Mouse (Mus musculus) CD4-positive, CD25-positive, alpha-beta regulatory T cell, adult 2 months (primary cell): ENCODE measurements around the gene Fcrl5.
A peak's percentile ranks its signal among the peaks of the same experiment; 100 is the strongest.

Experiments
- DNase-seq: peaks from one replicate; pipeline ENCODE4 v3.0.0-alpha.2; 2012; ENCODE audit warnings: low read depth, low spot score

Gene Fcrl5

DNA sequence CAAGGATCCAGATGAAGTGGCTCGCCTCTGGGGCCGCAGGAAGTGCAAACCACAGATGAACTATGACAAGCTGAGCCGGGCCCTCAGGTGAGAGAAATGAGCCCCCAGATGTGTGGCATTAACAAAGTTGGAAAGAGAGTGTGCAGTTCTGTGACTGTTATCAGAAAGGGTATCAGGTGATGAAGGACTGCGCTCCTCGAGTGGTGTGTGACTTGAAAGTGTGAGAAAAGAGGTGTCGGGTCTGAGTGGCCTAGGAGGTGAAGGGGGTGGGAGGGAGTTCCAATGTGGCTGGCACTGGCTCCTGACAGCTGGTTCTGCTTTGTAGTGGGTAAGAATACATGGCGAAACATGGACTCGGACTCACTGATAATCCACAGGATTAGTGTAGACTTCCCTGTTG lies 92.4 kb downstream of the Fcrl5 start:
- peak; percentile 45 for DNase-seq

DNA sequence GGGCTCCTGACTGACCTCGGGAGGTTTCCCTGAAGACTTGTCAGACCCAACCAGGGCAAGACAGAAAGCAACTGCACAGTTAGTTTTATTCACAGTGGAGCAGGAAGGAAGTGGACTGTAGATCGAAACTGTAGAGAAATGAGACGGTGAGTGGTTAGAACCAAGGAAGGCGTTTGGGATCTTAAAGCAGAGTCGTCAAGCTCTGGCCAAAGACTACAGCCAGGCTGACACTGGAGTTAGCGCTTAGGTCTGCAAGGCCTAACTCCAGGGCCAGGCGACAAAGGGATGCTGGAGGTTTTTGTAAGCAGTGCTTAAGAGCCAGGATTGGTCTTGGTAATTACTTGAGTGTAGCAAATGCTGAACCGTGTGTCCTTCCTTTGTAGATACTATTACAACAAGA lies 93.3 kb downstream of the Fcrl5 start:
- DNase-seq, result peak; percentile 48

DNA sequence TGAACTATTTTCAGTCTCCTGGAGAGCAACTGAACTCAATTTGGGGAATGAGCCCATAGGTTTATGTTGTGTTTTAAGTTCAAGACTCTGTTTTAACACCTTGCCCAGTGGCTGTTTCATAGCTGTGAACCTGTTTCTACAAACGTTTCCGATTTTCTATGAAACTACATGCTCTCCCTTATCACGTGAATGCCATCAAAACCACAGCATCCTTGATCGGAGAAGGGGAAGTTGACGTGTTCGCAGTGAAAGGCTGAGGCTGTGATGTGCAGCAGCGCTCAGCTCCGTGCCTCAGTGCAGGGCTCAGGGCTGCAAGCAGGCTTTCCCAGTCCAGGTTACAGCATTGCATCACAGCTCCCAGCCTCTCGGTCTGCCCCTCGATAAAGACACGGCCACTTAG lies 94.0 kb downstream of the Fcrl5 start:
- DNase-seq, result peak; percentile 92

DNA sequence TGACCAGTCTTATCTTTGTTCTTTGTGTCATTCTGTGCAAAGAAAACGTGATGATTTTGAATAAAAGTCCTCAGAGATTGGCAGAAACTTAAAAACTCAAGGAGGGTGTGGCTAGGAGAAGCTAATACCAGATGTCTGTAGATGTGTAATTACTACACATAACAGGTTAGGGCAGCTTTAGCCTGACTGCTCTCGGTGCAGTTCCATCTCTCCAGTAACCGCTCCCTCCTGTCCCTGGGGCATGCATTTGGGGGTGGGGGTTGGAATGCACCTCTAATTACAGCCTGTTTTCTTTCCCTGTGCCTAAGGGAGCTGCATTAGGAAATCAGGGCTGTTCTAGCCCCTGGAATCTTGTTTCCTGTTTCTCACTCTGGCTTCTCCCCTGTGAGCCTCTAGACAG lies 94.7 kb downstream of the Fcrl5 start:
- DNase-seq, result no peak

DNA sequence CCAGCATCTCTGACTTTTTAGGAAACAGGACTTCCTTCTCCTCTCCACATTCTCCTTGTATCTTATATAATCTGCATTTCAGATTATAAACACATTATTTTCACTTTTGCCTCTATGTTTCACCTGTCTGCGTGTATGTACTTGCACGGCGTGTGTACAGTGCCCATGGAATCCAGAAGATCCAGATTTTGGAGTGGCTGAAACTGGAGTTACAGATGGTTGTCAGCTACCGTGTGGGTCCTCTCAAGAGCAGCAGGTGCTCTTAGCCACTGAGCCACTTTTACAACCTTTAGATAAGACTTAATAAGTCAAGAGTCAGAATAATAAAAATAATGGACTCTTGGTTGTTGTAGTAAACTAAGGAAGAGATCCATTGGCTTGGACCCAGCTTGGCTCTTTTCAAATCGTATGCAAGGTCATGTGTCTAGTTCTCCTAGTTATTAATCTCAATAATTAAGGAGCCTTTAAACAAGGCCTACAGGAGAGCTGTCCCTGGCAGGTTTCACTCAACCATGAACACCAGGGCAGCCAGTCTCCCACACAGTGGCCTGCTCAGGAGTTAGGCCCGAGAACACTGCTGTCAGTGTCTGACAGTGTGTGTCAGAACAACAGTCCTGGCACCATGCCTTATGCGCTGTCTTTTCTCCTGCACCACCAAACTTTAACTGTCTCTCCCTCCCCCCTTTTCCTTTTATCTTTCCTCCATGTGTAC lies 98.2 kb downstream of the Fcrl5 start:
- no peak for DNase-seq

DNA sequence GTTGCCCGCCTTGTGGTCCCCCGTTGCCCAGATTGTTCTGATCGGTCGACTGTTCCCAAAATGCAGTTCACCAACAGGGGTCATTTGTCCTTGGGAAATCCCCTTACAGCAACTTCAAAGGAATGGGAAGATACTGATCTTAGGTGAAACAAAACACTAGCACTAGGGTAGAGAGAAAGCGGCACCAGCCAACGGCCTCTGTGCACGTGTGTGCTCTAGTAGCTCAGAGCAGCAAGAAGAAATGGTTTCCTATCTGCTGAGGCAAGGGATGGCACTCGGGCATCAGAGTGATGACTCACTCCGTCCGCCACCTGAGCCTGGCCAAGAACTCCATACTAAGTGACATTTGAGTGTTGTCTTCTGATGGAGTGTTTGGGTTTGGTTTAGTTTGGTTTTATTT lies 102.5 kb downstream of the Fcrl5 start:
- DNase-seq, result peak; percentile 44

DNA sequence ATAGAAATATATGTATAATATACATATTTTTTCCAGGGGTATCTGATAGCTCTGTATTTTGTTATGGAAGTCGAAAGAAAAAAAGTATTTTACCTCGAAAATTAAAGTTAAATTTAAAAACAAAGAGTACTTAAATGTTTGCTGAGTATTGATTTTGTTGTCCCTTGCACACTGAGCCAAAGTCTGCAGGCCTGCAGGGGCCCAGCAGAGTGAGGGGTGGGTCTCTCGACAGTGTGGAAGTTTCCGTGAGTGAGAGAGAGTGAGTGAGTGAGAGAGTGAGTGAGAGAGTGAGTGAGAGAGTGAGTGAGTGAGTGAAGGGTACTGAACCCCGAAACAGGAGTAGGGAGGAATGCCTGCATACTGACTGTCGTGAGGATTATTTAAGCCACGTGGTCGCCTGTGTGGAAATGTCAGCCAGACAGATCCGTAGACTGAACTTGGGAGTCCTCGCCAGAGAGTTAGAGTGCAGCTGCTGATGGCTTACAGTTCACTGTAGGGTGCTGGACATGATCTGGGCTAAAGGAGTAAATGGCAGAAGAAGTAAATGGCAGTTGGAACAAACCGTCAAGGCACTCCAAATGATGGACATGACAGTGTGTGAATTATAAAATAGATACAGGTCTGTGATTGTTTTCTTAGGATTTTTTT lies 104.6 kb downstream of the Fcrl5 start:
- no peak for DNase-seq

DNA sequence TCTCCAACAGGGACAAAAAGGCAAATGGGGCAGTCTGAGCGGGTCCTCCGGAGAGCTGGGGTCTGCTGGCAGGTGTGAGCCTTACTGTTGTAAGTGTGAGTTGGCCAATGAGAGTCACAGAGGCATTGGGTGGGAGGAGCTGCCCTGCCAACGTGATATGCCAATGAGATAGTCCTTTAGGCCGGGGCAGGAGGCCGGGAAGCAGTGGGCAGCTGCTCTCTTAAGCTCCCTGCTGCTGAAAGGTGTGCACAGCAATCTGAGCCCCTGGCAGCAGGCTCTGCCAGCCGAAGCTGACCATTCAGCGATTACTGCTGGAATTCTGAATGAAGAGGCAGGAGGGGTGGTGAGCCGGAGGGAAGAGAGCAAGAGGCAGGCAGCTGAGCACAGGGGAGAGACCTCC lies 105.1 kb downstream of the Fcrl5 start:
- no peak for DNase-seq

DNA sequence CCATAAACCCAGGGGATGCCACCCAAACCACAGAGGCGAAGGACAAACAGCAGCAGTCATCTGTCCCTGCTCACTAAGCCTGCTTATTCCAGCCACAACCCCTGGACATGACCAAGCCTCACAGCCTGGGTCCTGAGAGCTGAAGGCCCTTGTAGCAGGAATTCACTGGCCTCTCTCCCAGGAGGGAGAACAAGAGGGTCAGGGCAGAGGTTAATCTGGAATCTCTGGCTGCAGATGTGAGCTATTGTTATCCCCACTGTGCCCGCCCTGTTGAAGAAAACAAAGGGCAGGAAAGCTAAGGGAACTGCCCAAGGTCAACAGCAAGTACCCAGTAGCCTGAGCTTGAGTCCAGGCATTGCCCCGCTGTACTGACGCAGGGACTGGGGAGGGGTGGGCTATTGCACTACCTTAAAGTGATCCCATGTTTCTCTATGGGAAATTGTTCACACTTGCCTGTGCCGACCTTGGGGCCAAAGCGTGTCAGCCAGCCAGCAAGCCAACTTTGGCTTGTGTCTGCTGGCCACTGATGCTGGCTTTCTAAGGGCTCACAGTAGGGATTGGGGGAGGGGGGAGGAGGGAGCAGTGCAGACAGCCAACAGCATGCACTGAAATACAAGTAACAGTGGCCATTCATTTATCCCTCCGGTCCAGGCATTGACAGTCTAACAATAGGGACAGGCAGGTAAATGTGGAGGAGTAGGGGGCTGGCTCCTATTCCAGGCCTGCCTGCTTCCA lies 107.1 kb downstream of the Fcrl5 start:
- no peak for DNase-seq

DNA sequence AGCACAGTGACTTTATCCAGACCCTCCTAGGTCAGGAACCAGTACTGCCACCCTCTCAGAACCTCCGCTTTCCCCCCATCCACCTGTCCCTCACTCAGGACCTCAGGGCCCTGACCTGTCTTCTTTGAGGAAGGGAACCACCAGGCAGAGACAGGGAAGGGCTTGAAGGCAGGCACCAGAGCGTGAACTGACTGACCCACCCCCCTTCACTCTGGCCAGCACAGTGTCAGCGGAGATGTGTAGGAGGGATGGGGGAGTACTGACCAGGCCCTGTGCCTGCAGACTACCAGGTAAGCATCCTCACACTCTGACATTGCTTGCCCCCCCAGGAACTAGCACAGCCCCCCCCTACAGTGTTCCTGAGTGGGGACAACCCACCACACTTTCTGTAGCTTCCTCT lies 110.0 kb downstream of the Fcrl5 start:
- no peak for DNase-seq

DNA sequence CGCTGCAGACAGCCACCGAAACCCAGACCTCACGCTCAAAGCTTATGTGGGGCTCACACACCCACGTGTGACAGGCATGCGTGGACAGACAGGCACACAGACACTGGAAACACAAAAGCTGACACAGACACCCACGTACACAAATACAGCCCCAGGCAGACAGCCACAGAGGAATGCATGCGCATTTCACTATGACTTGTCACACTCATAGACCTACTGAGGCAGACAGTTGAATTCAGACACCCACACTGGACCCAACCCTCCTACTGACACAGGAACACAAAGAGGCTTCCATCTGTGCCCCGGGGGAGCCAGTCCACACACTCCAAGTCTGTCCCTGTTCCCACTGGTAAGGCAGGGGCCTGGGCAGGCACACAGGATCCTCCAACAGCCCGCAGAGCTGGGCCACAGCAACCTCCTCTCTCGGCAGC lies 110.7 kb downstream of the Fcrl5 start:
- DNase-seq, result no peak

DNA sequence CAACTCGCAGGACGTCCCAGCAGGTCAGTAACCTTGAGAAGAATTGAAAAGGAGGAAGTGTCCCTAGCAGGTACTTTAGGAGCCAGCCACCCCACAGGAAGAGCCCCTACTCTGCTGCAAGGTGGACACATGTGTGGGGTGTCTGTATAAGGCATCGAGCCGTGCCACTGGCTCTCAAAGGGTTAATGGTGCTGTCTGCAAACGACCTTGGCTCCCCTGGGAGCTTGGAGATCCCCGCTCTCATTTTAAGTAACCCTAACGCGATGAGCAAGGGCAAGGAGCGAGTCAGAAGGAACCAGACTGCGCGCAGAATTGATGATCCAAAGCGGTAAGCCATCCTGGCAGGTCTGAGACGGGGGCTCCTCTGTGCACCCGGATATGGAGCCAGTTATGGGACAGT lies 114.3 kb downstream of the Fcrl5 start:
- no peak for DNase-seq
